Mouse (Mus musculus): Measurements from ENCODE around the gene Kcnj16. TPM values are rescaled to one million over a fixed set of nuclear protein-coding genes. Genes with fewer than 3 reads are reported as not detected.

Kcnj16 gene
- total RNA-seq (2021), result 10 to 100 TPM; 16.9 to 19.5 TPM
- long read RNA-seq, experiment 1, transcript Kcnj16-201 (2 exons, 3,671 nt), result major isoform, 12 of 13 reads
- long read RNA-seq, experiment 1, partial matches to known transcripts, result 0 of 13 reads
- long read RNA-seq, experiment 1, other reads (novel, unspliced or antisense), result 1 of 13 reads
- long read RNA-seq, experiment 2, transcript Kcnj16-201 (2 exons, 3,671 nt), result major isoform, 18 of 21 reads
- long read RNA-seq, experiment 2, partial matches to known transcripts, result 0 of 21 reads
- long read RNA-seq, experiment 2, other reads (novel, unspliced or antisense), result 3 of 21 reads

GRCm38 (mm10) chr11:110967762-110968135 lies at the start of gene Kcnj16:
Gene Kcnj16 (plus strand): TSS chr11:110968033.
- no peak within 1 kb of the TSS for H3K4me3 ChIP-seq
- DNase-seq (ENCODE audit: low spot score in 2 of 2), result no peak
- H3K27ac ChIP-seq, result no peak within 1 kb of the TSS
- no peak for TF ChIP-seq CTCF (conservative IDR thresholded peaks at IDR 0.05)

DNA sequence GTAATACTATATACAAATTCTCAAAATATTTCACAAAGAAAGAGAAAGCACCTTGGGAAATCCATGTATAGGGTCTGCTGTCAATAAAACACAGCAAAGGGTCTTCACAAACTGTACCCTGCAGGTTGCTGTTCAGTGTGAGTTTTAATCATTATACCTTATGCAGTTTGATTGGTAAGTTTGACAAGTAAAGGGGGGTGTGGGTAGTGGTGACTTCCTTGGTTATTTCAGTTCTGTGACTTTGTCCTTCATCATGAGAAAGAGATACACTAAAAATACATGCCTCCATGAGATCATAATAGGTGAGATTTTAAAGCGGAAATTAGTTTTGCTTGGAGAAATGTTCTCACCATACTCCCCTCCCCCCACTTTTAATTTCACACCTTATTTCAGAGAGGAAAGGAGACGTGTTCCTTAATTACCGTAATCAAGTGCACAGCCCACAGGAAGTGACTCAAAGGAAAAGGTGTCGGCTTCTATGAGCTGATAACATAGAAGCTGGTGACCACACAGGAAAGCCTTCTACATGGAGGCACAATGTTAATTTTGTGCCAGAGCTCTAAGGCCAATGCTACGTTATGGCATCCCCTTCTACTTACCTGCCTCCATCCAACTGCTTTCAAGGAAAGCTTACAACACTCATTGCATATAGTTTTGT lies 48.9 kb upstream of the Kcnj16 start:
- DNase-seq (ENCODE audit: low spot score in 2 of 2), result no peak
- TF ChIP-seq CTCF (conservative IDR thresholded peaks at IDR 0.05), result no peak
- Histone ChIP-seq H3K27ac (no peak overlapping the region), H3K4me3 (no peak overlapping the region)

GRCm38 (mm10) chr11:110935699-110936098 lies 32.1 kb upstream of the Kcnj16 start:
- no peak for DNase-seq (ENCODE audit: low spot score in 2 of 2)
- TF ChIP-seq CTCF (conservative IDR thresholded peaks at IDR 0.05), result no peak
- Histone ChIP-seq H3K4me3 (no peak overlapping the region), H3K27ac (no peak overlapping the region)

- no peak for TF ChIP-seq CTCF (conservative IDR thresholded peaks at IDR 0.05)
- Histone ChIP-seq H3K27ac (no peak overlapping the region), H3K4me3 (no peak overlapping the region)
- DNase-seq (ENCODE audit: low spot score in 2 of 2), result no peak
Measured at GRCm38 (mm10) chr11:110942280-110942679, 25.6 kb upstream of the Kcnj16 start.

GRCm38 (mm10) chr11:110942695-110943135 lies 25.1 kb upstream of the Kcnj16 start:
- no peak for DNase-seq (ENCODE audit: low spot score in 2 of 2)
- H3K27ac ChIP-seq, result no peak overlapping the region
- no peak overlapping the region for H3K4me3 ChIP-seq
- TF ChIP-seq CTCF (conservative IDR thresholded peaks at IDR 0.05), result no peak

DNA sequence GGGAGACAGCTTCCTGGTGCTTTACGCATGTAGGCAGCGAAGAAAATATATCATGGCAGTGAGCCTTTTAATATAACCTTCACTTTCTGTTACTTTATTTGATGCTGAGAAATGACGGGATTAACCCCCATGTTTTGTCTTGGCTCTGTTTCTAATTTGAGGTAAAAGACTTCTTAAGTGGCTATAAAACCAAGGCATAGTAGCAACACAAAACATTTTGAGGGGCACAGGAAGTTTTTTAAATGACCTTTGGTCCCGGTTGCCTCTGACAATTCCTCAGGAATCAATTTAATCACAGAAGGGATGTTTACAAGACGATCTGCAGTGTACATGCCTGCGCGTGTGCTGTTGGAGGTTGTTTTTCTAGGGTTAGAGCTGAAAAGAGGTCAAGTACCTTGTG lies 11.2 kb upstream of the Kcnj16 start:
- TF ChIP-seq CTCF (conservative IDR thresholded peaks at IDR 0.05), result no peak
- no peak for DNase-seq (ENCODE audit: low spot score in 2 of 2)
- H3K27ac ChIP-seq, result no peak overlapping the region
- no peak overlapping the region for H3K4me3 ChIP-seq

DNA sequence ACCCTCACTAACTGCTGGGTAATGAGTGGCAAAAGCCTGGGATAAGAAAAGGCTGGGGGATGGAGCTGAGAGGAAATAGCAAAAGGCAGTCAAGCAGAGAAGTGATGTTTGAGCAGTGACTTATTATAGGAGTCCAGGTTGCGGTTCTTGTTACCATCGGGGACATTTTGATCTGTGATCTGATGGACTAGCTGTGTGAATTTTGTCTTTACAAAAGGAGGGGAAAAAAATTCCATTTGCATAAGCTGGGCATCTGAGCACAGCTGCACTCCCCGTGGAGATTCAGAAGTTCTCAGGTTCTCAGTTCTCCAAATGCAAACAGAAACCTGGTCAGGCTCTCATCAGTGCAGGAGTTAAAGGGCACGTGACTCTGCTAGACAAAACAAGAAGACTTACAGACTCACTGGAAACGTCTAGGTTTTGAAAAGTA lies 6.2 kb upstream of the Kcnj16 start:
- TF ChIP-seq CTCF (conservative IDR thresholded peaks at IDR 0.05), result no peak
- DNase-seq (ENCODE audit: low spot score in 2 of 2), result no peak
- Histone ChIP-seq H3K4me3 (no peak overlapping the region), H3K27ac (no peak overlapping the region)

GRCm38 (mm10) chr11:110967019-110967761 lies 643 bp upstream of the Kcnj16 start:
- TF ChIP-seq CTCF (conservative IDR thresholded peaks at IDR 0.05), result no peak
- DNase-seq (ENCODE audit: low spot score in 2 of 2), result no peak
- H3K4me3 ChIP-seq, result no peak overlapping the region
- no peak overlapping the region for H3K27ac ChIP-seq

DNA sequence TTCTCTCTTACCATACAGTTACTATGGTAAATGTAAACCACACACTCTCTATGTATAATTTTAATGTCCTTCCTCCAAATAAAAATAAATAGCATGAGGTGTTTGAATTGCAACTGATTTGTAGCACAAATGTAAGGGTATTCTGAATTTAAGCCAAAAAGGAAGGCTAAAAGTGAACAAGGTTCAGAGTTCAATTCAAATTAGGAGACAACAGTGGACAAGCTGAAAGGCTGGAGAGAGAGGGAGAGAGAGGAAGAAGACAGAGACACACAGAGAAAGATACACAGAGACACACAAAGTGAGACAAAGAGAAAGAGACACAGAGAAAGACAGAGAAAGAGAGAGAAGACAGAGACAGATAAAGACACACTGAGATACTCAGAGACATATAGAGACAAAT lies 1.1 kb downstream of the Kcnj16 start:
- H3K27ac ChIP-seq, result no peak overlapping the region
- no peak overlapping the region for H3K4me3 ChIP-seq
- no peak for DNase-seq (ENCODE audit: low spot score in 2 of 2)
- TF ChIP-seq CTCF (conservative IDR thresholded peaks at IDR 0.05), result no peak

- no peak overlapping the region for H3K27ac ChIP-seq
- DNase-seq (ENCODE audit: low spot score in 2 of 2), result no peak
- H3K4me3 ChIP-seq, result no peak overlapping the region
- no peak for TF ChIP-seq CTCF (conservative IDR thresholded peaks at IDR 0.05)
Measured at GRCm38 (mm10) chr11:110985508-110985907, 17.7 kb downstream of the Kcnj16 start.

DNA sequence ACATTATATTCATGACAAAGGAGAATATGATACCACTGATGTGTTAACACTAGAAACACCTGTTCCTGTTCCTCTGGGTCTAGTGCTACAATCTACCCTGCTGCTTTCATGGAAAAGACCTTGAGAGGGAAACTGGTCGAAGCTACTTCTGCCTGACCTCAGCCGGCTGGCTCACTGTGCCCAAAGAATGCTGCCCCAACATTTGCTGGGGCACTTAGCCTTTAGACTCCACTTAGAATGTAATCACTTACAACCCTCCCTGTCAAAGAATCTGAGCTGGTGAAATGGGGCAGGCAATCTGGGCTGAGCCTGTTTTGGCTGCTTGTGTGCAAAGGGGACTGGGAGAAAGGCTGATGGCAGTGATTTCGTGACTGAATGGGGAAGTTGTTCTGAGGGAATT lies 18.1 kb downstream of the Kcnj16 start:
- TF ChIP-seq CTCF (conservative IDR thresholded peaks at IDR 0.05), result no peak
- Histone ChIP-seq H3K4me3 (no peak overlapping the region), H3K27ac (no peak overlapping the region)
- no peak for DNase-seq (ENCODE audit: low spot score in 2 of 2)

DNA sequence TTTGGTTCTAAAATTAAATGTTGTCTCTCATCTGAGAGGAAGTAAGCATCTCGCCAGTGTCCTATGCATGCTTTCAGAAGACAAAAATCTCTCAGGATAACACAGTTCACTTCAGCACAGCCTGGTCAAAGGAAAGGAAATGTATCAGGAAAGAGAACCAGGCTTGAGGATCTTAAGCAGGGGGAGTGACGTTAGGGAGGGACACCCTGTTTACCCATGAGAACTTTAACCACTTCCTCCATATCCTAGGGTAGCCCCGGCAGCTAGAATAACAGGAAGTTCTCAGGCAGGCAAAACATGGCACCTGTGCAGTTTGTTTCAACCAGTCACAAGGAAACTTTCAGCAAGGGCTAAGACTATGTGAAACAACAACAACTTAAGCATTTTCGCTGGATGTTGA lies 25.8 kb downstream of the Kcnj16 start:
- DNase-seq (ENCODE audit: low spot score in 2 of 2), result no peak
- no peak for TF ChIP-seq CTCF (conservative IDR thresholded peaks at IDR 0.05)
- Histone ChIP-seq H3K27ac (no peak overlapping the region), H3K4me3 (no peak overlapping the region)

DNA sequence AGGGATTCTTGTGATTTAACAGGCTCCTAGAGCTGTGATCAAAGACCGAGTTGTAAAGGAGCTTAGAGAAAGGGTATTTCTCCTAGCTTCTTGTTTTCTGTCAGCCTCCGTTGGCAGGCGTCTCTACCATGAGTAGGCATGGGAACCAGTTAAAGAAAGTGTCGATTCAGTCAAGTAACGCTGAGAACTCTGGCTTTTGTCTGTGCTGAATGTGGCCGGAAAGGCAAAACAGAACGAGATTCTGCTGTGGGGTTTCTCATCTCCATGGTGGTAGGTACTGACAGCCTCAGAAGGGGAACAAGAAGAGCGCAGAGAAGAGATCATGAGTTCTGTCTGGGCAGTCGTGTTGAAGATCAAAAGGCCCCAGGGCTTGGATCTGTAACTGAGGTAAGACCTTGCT lies 29.4 kb downstream of the Kcnj16 start:
- Histone ChIP-seq H3K4me3 (peak overlapping the region; percentile 39), H3K27ac (peak overlapping the region; percentile 74)

More for the DNA sequence above, 29.4 kb downstream of the Kcnj16 start:
- TF ChIP-seq CTCF (conservative IDR thresholded peaks at IDR 0.05), result no peak
- peak in 1 of 2 experiments; percentile 2 for DNase-seq (ENCODE audit: low spot score in 2 of 2)

Measured in layer of hippocampus, adult 2 months (tissue).